Mouse (Mus musculus) left cerebral cortex, postnatal 4 days (tissue): ENCODE results near the gene Angptl6. TPM values are rescaled to one million over a fixed set of nuclear protein-coding genes. Genes with fewer than 3 reads are reported as not detected.

Experiments
- DNase-seq: peaks from one replicate; pipeline ENCODE4 v3.0.0-alpha.2; 2022
- intact Hi-C: fragments of 180-260 bp; cut with DNase I; formaldehyde crosslinking; loops from one replicate; pipeline ENCODE4 v1.15.1; 2025
- total RNA-seq, 2 experiments: library from RNA; stranded (reverse); gene quantifications; 2 replicates each; pipeline ENCODE4 v1.2.3; 2021

Angptl6 gene
- total RNA-seq, 2 experiments from 2014 or later, result 9.9 to 10.9 TPM

DNA sequence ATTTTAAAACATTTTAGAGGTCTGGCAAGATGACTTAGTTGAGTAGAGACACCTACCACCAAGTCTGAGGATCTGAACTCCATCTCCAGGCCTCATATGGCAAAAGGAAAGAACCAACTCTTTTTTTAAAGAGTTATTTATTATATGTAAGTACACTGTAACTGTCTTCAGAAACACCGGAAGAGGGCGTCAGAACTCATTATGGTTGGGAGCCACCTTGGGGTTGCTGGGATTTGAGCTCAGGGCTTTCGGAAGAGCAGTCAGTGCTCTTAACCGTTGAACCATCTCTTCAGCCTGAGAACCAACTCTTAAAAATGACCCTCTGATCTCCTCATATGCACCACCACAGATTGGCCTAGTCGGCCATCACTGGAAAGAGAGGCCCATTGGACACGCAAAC, 7.7 kb upstream of the Angptl6 start:
- intact Hi-C loops, result no loop called here
- DNase-seq, result no peak

DNA sequence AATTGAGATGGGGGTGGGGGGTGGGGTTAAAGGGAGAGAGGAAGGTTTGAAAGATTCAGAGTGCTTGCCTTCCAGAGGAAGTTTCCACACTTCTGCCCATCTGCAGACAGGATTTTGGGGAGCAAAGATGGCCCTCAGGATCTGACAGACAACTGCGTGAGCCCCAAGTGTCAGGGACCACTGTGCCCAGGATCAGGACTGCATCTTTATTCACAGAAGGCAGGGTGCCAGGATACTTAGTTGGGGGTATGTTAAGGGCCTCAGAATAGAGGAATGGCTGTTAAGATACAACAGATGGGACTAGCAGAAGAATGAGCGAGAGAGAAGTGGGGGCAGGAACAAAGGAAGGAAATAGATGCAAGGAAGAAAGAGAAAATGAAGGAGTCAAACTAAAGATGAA, 7.0 kb upstream of the Angptl6 start:
- no peak for DNase-seq
- intact Hi-C loops, result no loop called here

DNA sequence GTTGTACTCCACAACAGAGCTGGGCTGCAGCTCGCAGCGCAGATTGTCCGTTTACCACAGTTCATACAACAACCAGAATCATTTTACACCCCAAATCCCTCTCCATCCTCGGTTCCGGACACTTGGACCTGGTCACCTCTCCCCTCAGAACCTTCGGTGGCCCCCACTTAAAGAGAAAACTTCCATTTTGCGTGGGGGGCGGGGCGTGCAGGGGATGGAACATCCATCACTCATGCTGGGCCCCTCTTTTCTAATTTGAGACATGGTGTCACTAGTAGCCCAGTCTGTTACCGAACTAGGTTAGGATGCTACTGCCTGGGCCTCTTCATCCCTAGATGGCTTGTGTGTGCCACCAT, 839 bp downstream of the Angptl6 start:
- DNase-seq, result peak; percentile 41
- intact Hi-C loops, result no loop called here

DNA sequence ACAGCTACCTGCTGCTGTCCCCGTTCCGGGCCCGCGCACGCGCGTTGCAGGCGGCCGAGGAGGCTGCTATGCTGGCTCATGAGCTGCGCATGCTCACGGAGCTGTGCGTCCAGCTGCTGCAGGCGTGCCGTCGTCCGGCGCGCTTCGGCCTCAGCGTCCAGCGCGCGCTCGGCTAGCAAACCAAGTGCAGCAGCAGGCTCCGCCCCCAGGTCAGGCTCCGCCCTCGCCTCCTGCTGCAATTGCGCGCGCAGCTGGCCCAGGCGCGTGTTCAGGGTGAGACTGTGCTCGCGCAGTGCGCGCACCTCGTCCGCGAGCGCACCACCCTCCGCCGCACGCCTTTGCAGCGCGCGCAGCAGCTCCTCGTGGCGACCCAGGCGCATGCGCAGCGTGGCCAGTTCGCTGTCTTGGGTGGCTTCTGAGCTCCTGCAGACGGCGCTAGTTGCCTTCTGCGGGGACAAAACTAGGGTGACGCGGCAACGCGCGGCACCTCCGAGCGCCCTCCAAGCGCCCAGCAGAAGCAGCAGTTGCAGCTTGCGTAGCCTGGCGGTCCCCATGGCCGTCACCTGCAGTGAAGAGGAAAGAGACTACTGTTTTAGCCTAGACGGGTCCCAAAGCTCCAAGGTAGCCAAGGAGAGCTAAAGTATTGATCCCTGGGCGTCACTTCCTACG, 1.4 kb downstream of the Angptl6 start:
- intact Hi-C loops, result no loop called here
- peak; percentile 100 for DNase-seq

DNA sequence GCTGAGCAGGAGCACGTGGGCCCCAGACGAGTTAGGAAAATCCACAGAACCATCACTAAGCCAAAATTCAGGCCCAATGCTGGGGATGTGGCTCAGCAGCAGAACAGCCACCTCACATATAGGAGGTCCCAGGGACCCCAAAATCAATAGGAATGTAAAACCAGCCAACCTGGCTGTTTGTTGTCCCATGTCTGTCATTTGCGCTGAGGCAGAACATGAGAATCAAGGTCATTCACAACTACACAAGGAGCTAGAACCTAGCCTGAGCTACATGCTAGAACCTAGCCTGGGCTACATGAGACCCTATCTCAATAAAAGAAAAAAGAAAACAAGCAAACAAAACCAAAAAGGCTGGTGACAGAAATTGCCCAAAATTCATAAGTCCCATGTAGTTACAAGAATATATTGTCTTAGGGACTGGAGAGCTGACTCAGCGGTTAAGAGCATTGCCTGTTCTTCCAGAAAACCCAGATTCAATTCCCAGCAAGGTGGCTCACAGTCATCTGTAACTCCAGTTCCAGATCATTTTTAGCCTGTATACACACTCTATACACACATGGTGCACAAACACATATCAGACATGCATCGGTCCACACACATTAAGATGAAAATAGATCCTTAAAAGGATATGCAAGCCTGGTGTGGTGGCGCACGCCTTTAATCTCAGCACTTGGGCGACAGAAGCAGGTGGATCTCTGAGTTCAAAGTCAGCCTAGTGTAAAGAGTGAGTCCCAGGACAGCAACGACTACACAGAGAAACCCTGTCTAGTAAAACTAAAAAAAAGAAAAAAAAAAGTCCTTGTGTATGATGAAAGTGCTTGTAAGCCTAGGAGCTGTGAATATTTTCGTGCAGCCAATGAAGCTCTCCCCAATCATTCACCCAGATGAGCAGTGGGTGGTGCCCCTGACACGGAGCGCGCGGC, 2.1 kb downstream of the Angptl6 start:
- DNase-seq, result no peak
- intact Hi-C loops, result no loop called here

DNA sequence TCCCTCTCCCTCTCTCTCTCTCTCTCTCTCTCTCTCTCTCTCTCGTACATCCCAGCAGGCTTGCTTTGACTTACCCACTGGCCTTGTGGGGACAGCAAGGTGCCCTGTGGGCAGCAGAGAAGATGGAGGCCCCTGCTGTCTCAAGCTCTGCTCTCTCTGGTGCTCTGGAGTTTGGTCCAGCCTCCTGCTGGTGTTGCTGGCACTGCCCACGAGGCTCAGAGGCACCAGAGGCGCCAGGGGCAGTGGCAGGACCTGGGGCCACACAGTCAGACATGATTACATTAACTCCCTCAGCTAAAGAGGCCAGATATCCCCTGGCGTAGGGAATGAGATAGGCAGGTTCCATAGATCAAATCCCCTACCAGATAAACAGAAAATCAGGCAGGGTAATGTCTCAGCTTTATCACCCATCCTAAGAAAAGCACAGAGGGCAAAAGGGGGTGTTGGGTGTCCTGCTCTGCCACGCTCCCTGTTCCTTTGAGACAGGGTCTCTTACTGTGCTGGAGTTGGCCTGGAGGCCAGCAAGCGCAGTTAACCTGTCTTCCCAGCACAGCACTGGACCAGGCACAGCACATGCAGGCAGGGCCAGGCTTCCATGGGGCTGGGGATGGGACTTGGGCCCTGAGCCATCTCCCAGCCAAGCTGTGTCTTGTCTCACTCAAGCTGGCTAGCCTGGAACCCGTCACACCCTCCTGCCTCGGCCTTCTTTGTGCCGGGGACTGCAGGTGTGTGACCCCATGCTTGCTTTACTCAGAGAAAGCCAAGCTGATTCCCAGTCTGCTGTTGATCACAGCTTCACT, 3.0 kb downstream of the Angptl6 start:
- intact Hi-C loops, result no loop called here
- no peak for DNase-seq

DNA sequence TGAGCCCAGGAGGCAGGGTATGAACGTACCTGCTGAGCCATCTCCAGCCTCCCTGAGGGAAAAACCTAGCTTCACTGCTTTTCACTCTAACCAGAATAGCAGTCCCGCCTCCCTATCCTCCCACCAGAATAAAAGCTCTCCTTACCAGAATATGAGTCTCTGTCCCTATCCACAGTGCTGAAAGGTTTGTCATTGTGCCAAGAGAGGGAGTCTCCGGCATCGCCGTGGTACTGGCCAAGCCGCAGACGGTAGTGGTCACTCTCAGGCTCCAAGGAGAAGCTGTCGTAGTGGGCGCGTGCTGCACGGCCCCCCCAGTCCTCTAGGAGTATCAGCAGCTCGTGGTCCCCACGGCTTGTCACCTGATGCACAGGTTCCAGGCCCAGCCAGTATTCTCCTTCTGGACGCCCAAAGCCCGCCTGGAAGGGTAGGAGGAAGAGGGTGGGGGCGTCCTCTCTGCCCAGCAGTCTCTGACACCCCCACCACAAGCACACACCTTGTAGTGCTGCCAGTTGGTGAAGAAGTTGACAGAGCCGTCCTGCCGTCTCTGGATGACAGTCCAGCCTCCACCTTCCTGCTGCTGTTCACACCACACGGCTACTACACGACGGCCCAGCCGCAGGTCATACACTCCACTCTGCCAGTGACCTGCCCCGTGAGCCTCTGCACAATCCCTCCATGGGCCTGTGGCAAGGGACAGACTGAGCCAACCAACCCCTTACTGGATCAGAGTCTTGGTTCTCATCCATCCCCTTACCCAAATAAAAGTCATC, 4.3 kb downstream of the Angptl6 start:
- DNase-seq, result no peak
- intact Hi-C loops, result no loop called here

DNA sequence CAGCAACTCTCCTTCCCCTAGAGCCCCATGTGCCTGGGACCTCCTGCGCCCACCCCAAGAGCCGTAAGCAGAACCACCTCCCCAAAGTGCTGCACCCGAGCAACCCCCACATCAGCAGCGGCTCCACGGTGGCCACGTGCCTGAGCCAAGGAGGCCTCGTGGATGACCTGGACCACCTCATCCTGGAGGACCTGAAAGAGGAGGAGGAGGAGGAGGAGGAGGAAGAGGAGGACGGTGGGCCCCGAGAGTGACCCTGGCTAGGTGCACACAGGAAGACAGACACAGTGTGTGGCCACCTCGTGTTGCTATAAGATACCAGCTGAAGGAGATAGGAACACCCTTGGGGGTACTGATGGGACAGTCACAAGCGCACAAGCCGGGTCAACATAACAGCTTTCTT, 6.0 kb downstream of the Angptl6 start:
- intact Hi-C loops, result no loop called here
- no peak for DNase-seq

DNA sequence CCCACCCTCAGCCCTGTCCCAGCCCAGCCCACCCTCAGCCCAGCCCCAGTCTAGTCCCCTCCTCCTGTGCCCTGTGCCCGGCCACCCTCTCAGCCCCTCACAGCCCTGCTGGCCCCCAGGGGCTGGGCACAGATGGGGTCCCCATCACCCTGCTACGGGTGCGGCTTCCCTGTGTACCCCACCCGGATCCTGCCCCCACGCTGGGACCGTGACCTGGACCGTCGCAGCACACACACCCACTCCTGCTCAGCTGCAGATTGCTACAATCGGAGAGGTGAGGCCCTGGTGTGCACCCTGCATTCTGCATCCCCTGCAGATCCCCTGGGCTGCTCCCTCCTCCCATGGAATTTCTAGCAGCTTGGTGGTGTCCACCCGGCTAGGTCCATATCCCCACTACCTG, 6.5 kb downstream of the Angptl6 start:
- intact Hi-C loops, result no loop called here
- DNase-seq, result no peak

DNA sequence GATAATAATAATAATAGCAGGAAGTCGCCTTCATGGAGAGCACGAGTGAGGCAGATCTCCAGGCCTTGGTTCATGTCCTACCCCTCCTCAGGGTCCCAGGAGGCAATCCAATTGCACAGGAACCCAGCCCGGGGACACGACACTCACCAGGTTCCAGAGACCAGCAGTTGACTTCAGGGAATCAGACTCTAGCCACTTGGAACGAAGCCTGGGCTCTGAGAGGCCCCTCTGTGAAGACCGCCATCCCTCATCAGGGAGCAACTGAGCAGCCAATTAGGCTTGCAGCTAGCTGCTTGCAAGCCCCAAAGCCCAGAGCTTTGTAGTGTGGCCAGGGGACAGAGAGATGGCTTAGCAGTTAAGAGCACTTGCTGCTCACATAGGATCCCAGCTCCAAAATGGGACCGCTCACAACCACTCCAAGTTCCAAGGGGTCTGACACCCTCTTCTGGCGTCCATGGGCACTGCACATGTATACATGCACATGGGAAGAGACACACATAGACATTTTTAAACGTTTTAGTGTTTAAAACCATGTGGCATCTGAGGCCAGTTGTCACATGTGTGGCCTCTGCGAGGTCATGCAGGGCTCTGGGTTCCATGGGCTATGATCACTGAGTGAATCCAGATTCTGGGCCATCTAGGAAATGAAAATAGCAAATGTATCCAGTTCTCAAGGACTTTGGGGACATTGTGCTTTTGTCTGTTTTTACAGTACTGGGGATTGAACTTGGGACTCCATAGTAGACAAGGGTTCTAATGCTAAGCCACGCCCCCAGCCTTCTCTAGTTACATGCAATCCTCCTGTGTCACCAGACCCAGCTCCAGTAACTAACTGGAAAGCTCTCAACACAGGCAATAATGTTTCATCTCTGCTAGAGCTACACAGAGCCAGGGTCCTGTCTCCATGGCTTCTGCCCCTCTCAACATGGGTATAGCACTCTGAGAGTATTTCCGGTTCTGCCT, 9.0 kb downstream of the Angptl6 start:
- intact Hi-C loops, result no loop called here
- DNase-seq, result no peak

DNA sequence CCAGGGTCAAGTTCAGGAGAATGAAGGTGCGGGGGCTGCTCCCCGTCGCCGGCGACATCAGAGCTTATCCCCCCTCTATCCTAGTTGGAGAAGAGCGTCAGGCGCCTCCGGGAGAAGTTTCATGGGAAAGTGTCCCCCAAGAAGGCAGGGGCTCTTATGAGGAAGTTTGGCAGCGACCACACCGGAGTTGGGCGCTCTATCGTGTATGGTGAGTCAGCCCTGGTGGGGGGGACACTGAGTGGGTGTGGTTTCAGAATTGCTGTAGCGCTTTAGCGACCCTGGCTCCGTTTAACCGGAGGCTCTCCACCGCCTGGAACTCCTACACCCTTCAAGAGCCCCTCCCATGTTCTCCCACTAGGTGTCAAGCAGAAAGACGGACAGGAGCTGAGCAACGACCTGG, 10.3 kb downstream of the Angptl6 start:
- intact Hi-C loops, result no loop called here
- DNase-seq, result no peak

DNA sequence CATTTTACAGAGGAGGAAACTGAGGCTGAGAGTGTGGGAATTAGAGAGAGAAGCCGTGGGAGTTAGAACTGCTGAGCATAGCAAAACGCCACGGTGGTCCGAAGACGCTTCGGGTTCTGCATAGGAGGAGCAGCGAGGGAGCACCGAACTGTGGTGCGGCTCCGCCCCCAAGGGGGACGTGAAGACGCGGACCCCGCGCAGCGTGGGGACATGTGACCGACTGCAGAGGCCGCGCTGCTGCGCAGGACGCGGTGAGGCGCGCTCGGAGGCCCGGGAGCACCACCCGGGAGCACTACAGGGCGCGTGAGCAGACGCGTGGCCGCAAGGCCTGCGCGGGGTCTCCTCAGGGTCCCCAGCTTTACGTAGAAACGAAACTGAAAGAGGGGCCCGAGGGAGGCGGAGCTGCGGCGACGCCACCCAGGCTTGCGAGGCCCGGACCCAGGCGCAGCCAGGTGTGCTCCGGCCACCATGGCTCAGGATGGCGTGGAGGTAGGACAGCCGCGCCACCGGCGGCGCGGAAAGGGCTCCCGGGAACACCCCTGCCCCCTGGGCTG, 11.0 kb downstream of the Angptl6 start, which contains the start of gene A230050P20Rik:
TSS of gene A230050P20Rik (plus strand) at position 195 of the 554 bp plus-strand sequence.
- intact Hi-C loops, result no loop called here
- DNase-seq, result peak; percentile 32

DNA sequence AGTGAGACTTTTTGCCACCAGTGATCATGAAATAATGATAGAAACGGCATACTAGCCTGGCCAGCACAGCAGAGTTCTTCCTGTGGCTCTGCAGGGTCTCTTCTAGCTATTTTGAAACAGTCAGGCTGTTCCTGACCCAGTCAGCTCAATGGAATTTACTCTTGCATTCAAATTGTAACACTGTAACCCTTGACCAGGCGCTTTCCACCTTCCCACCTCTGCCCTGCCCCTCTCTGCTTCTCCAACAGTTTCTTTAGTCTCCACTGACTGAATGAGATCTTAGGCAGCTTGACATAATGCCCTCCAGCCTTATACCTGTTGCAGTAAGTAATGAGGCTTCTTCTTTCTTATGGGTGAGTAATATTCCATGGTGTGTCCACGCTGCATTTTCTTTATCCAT, 12.6 kb downstream of the Angptl6 start:
- intact Hi-C loops, result no loop called here
- no peak for DNase-seq

DNA sequence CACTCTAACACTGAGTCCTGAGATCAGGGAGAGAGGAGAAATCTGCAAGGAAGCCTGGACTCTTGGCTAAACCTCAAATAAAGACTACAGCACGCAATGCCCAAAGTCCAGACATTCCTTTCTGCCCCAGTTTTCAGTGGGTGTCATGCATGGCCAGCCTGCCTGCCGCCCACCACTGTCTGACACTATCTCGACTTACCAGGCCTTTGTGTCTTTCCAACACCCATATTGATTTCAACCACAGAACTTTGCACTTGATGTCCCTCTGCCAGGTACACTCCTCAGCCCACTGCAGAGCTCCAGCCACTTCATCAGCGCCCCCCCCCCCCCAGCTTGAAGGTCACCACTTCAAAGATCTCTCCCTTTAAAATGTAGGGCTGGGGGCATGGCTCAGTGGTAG, 17.3 kb downstream of the Angptl6 start:
- DNase-seq, result no peak
- intact Hi-C loops, result no loop called here

DNA sequence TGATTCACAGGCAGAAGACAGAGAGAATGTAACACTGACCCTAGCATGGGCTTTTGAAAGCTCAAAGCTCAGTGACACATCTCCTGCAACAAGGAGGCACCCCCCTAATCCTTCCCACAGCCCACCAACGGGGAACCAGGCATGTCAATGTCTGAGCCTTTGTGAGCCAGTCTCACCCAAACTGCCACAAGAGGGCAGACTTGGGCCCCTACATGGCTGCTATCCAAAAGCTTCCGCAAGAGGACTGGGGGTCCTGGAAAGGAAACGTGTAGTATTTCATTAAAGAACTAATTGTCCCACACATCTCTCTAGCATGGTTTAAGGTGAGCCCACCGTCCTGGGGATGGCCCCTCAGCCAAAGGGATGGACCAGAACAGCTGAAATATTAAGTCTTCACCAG, 17.7 kb downstream of the Angptl6 start:
- DNase-seq, result peak; percentile 41
- intact Hi-C loops, result no loop called here

DNA sequence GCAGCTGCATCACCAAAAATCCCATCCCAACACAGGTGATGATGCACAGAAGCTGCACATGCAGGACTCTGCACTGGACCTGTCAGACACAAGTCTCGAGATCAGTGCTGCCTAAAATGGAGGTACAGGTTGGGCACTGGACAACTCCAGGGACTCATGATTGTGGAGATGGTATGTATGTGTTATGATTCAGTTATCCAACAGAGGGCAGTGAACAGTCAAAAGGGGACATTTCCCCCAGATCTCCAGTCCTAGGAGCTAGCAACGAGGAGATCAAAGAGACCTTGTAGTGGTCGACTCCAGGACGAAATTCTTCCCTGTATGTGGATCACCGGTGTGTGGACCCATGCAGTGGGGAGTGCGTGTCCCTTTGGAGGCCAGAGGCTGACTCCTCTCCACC, 19.6 kb downstream of the Angptl6 start:
- intact Hi-C loops, result no loop called here
- DNase-seq, result no peak

DNA sequence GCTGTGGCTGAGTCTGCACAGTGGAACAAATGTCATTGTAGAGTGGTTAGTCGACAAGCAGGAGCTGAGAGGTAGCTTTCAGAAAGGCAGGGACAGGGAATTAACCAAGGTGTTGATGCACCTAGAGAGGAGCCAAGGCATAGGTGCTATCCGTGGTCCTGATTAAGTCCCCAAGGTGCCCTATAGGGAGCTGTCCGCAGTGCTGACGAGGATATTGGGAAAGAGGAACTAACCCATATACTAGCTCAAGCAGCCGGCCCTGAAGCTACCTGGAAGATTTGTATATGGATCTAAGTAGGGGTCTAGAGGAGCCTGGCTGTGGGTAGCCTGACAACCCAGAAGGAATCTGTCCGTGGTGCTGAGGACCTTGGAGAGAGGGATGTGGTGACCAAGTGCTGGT, 22.4 kb downstream of the Angptl6 start:
- intact Hi-C loops, result no loop called here
- DNase-seq, result no peak

DNA sequence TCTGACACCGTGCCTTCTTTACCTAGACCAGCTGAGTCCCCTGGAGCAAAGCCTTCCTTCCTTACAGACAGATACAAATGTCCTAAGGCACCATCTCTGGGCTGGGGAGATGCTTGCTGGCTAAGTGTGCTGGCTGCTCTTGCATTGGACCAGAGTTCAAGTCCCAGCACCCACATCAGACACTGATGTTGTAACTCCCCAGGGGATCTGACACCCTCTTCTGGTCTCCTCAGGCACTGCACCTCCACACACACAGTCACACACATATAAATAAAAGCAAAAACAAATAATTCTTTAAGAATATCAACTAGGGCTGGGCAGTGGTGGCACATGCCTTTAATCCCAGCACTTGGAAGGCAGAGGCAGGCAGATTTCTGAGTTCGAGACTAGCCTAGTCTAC, 29.3 kb downstream of the Angptl6 start:
- no peak for DNase-seq
- intact Hi-C loops, result no loop called here

DNA sequence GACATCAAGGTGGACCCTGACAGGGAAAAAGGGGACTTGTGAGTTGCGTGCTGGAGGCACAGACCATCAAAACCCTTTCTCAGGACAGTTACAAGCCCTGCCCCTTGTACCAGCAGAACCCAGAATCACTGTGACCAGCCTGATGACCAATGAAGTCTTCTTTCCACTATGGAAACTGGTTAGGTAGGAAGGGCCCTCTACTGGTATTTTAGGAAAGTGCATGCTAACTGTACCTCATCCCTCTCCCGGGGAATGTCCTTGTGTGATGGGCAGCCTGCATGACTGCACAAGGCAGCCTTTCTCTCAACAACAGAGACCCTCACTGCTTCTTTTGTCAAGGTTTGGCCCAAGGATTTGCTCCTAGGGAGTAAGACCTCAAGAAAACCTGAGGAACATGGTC, 36.9 kb downstream of the Angptl6 start:
- intact Hi-C loops, result no loop called here
- no peak for DNase-seq
